Mouse (Mus musculus) thymus, postnatal 4 days (tissue): ENCODE data around the gene Ephx1.
A peak's percentile ranks its signal among the peaks of the same experiment; 100 is the strongest.
"Not testable (repeated sequence)": the region's sequence is repeated elsewhere in the genome, so short reads cannot be mapped to it uniquely, and the experiment has no call there.

ENCODE experiments used
- DNase-seq: peaks from one replicate; pipeline ENCODE4 v3.0.0; 2021

The Ephx1 gene

GRCm38 (mm10) chr1:180967261-180967660, 53.4 kb downstream of the Ephx1 start:
- no peak for DNase-seq

GRCm38 (mm10) chr1:180966542-180966941, 54.2 kb downstream of the Ephx1 start:
- no peak for DNase-seq

- no peak for DNase-seq
Observed at GRCm38 (mm10) chr1:180965786-180966185, 54.9 kb downstream of the Ephx1 start.

- no peak for DNase-seq
Observed at GRCm38 (mm10) chr1:180958797-180959196, 61.9 kb downstream of the Ephx1 start.

GRCm38 (mm10) chr1:180957989-180958388, 62.7 kb downstream of the Ephx1 start:
- no peak for DNase-seq

GRCm38 (mm10) chr1:180956973-180957381, 63.7 kb downstream of the Ephx1 start:
- no peak for DNase-seq

GRCm38 (mm10) chr1:180956401-180956800, 64.3 kb downstream of the Ephx1 start:
- DNase-seq: no peak

GRCm38 (mm10) chr1:180952808-180953207, 67.9 kb downstream of the Ephx1 start:
- DNase-seq: no peak

- no peak for DNase-seq
Observed at GRCm38 (mm10) chr1:180952085-180952746, 68.5 kb downstream of the Ephx1 start.

GRCm38 (mm10) chr1:180946448-180946847, 74.3 kb downstream of the Ephx1 start:
- no peak for DNase-seq

- DNase-seq: peak; percentile 52
Observed at GRCm38 (mm10) chr1:180945001-180945980, 75.4 kb downstream of the Ephx1 start.

GRCm38 (mm10) chr1:180944553-180944952, 76.2 kb downstream of the Ephx1 start:
- DNase-seq: no peak

- DNase-seq: no peak
Observed at GRCm38 (mm10) chr1:180943896-180944295, 76.8 kb downstream of the Ephx1 start.

GRCm38 (mm10) chr1:180943032-180943644, 77.6 kb downstream of the Ephx1 start:
- no peak for DNase-seq

GRCm38 (mm10) chr1:180942166-180943031, 78.3 kb downstream of the Ephx1 start, which contains the start of gene Tmem63a:
Tmem63a (plus strand) TSS chr1:180942344.
- DNase-seq: peak; percentile 81

- peak; percentile 36 for DNase-seq
Observed at GRCm38 (mm10) chr1:180941726-180942125, 79.0 kb downstream of the Ephx1 start.

GRCm38 (mm10) chr1:180940776-180941460, 79.8 kb downstream of the Ephx1 start:
- no peak for DNase-seq

- DNase-seq: not testable (repeated sequence)
Observed at GRCm38 (mm10) chr1:180938781-180939180, 81.9 kb downstream of the Ephx1 start.

GRCm38 (mm10) chr1:180937631-180938030, 83.1 kb downstream of the Ephx1 start:
- not testable (repeated sequence) for DNase-seq

- peak; percentile 40 for DNase-seq
Observed at GRCm38 (mm10) chr1:180936610-180937398, 83.9 kb downstream of the Ephx1 start.
